Mouse (Mus musculus): ENCODE data around the gene Rdh13. TPM values are rescaled to one million over a fixed set of nuclear protein-coding genes. Genes with fewer than 3 reads are reported as not detected.
A peak's percentile ranks its signal among the peaks of the same experiment; 100 is the strongest.
"Not testable (repeated sequence)": the region's sequence is repeated elsewhere in the genome, so short reads cannot be mapped to it uniquely, and the experiment has no call there.

Rdh13 gene
- total RNA-seq, 2 experiments from 2014 or later: 4.7 to 32.6 TPM

- no peak for ATAC-seq (replicated peaks; ENCODE audit: poor library complexity)
Observed at GRCm38 (mm10) chr7:4437721-4438120, 7.7 kb downstream of the Rdh13 start.

- ATAC-seq (replicated peaks; ENCODE audit: poor library complexity): no peak
Observed at GRCm38 (mm10) chr7:4432026-4432425, 13.4 kb downstream of the Rdh13 start.

GRCm38 (mm10) chr7:4431548-4431947, 13.9 kb downstream of the Rdh13 start:
- peak; percentile 70 for ATAC-seq (replicated peaks; ENCODE audit: poor library complexity)

- no peak for ATAC-seq (replicated peaks; ENCODE audit: poor library complexity)
Observed at GRCm38 (mm10) chr7:4430246-4430844, 15.1 kb downstream of the Rdh13 start.

- peak; percentile 95 for ATAC-seq (replicated peaks; ENCODE audit: poor library complexity)
Observed at GRCm38 (mm10) chr7:4427161-4427912, 18.1 kb downstream of the Rdh13 start.

- no peak for ATAC-seq (replicated peaks; ENCODE audit: poor library complexity)
Observed at GRCm38 (mm10) chr7:4420230-4420629, 25.2 kb downstream of the Rdh13 start.

- no peak for ATAC-seq (replicated peaks; ENCODE audit: poor library complexity)
Observed at GRCm38 (mm10) chr7:4419681-4420080, 25.8 kb downstream of the Rdh13 start.

GRCm38 (mm10) chr7:4412406-4412805, 33.0 kb downstream of the Rdh13 start:
- ATAC-seq (replicated peaks; ENCODE audit: poor library complexity): not testable (repeated sequence)

- ATAC-seq (replicated peaks; ENCODE audit: poor library complexity): peak; percentile 26; the same call in 1 of the 2 replicates
Observed at GRCm38 (mm10) chr7:4397730-4398129, 47.7 kb downstream of the Rdh13 start, which contains the start of gene Gp6. Gene Gp6 (minus strand): TSS chr7:4397744.

Other genes starting within 250 kb of the Rdh13 start
- gene Lilra5, start 207.9 kb downstream of the Rdh13 start, total RNA-seq (2015): 0.10 TPM in 1 of 2 replicates, not detected in the other
- gene Lilra5, start 207.9 kb downstream of the Rdh13 start, total RNA-seq (2017): 0.34 TPM in 1 of 2 replicates, not detected in the other
- gene Ncr1, start 107.9 kb downstream of the Rdh13 start, total RNA-seq (2015): 0.51 and 0.79 TPM in 2 replicates
- not detected in 2 replicates for gene Ncr1, start 107.9 kb downstream of the Rdh13 start, total RNA-seq (2017)
- gene Gp6, start 47.9 kb downstream of the Rdh13 start, total RNA-seq (2015): not detected in 2 replicates
- not detected in 2 replicates for gene Gp6, start 47.9 kb downstream of the Rdh13 start, total RNA-seq (2017)
- 2.0 and 2.8 TPM in 2 replicates for gene Eps8l1, start 15.0 kb upstream of the Rdh13 start, total RNA-seq (2015)
- gene Eps8l1, start 15.0 kb upstream of the Rdh13 start, total RNA-seq (2017): 1.6 and 5.1 TPM in 2 replicates
- gene Ppp1r12c, start 56.0 kb upstream of the Rdh13 start, total RNA-seq (2015): 85.6 and 97.7 TPM in 2 replicates
- gene Ppp1r12c, start 56.0 kb upstream of the Rdh13 start, total RNA-seq (2017): 106 and 112 TPM in 2 replicates
- 5.6 and 8.0 TPM in 2 replicates for gene Tnnt1, start 70.7 kb upstream of the Rdh13 start, total RNA-seq (2015)
- gene Tnnt1, start 70.7 kb upstream of the Rdh13 start, total RNA-seq (2017): 16.5 and 17.4 TPM in 2 replicates
- gene Tnni3, start 78.6 kb upstream of the Rdh13 start, total RNA-seq (2015): 4.8 and 5.2 TPM in 2 replicates
- gene Tnni3, start 78.6 kb upstream of the Rdh13 start, total RNA-seq (2017): 2.1 and 6.0 TPM in 2 replicates
- gene Dnaaf3, start 86.8 kb upstream of the Rdh13 start, total RNA-seq (2015): 0.59 and 0.95 TPM in 2 replicates
- gene Dnaaf3, start 86.8 kb upstream of the Rdh13 start, total RNA-seq (2017): 1.3 and 1.4 TPM in 2 replicates
- not detected in 2 replicates for gene Syt5, start 101.9 kb upstream of the Rdh13 start, total RNA-seq (2015)
- gene Syt5, start 101.9 kb upstream of the Rdh13 start, total RNA-seq (2017): not detected in 2 replicates
- not detected in 2 replicates for gene Ptprh, start 158.4 kb upstream of the Rdh13 start, total RNA-seq (2015)
- not detected in 2 replicates for gene Ptprh, start 158.4 kb upstream of the Rdh13 start, total RNA-seq (2017)
- gene Tmem86b, start 185.8 kb upstream of the Rdh13 start, total RNA-seq (2015): 6.7 and 8.9 TPM in 2 replicates
- gene Tmem86b, start 185.8 kb upstream of the Rdh13 start, total RNA-seq (2017): 15.2 and 22.4 TPM in 2 replicates
- gene Ppp6r1, start 213.4 kb upstream of the Rdh13 start, total RNA-seq (2015): 99.0 and 102 TPM in 2 replicates
- gene Ppp6r1, start 213.4 kb upstream of the Rdh13 start, total RNA-seq (2017): 124 and 144 TPM in 2 replicates
- 48.1 and 52.5 TPM in 2 replicates for gene Hspbp1, start 239.4 kb upstream of the Rdh13 start, total RNA-seq (2015)
- 20.2 and 26.2 TPM in 2 replicates for gene Hspbp1, start 239.4 kb upstream of the Rdh13 start, total RNA-seq (2017)
- gene Brsk1, start 245.0 kb upstream of the Rdh13 start, total RNA-seq (2015): 0.44 TPM in 1 of 2 replicates, not detected in the other
- gene Brsk1, start 245.0 kb upstream of the Rdh13 start, total RNA-seq (2017): not detected in 2 replicates

All from megakaryocyte progenitor cell, adult 5-6 weeks (primary cell).